9 mouse cellular contexts compared by ENCODE assay signal in genomic region chr13:115287371-115287770, GRCm38 (mm10).
DNase-seq lines count a peak whose midpoint lies in the region; ATAC-seq and TF ChIP-seq lines count a peak whose summit lies in the region.
"Had no signal": no experiment of that assay in that cellular context is flagged by ENCODE, and none has a peak within 500 bp of the region (broad histone marks: within the 10 kb centered on the region; RNA-seq: fewer than 3 reads in every experiment).

No protein-coding gene starts in this region.

- H3K4me3 ChIP-seq in liver, postnatal 0 days (ENCODE audit: low read depth, low read length): no peak overlapping the region
- no peak overlapping the region for H3K4me3 ChIP-seq in liver, embryonic 11.5 days (ENCODE audit: low read depth, low read length)
- H3K4me3 ChIP-seq in midbrain, embryonic 14.5 days (replicated peaks; ENCODE audit: low read depth, low read length): no peak overlapping the region
- H3K4me3 ChIP-seq: embryonic facial prominence, embryonic 13.5 days had no signal

- no peak overlapping the region for H3K27ac ChIP-seq in liver, postnatal 0 days (ENCODE audit: low read depth)
- no peak overlapping the region for H3K27ac ChIP-seq in liver, embryonic 11.5 days (ENCODE audit: low read depth, low read length)
- H3K27ac ChIP-seq in midbrain, embryonic 14.5 days (replicated peaks; ENCODE audit: low read depth, low read length): no peak overlapping the region
- H3K27ac ChIP-seq: embryonic facial prominence, embryonic 13.5 days had no signal

- 34% methylated on average over 3 of the region's 3 CpGs for WGBS in liver, postnatal 0 days (ENCODE audit: insufficient replicate concordance)
- WGBS in liver, embryonic 11.5 days: 43% methylated on average over 3 of the region's 3 CpGs
- 39% methylated on average over 3 of the region's 3 CpGs for WGBS in midbrain, embryonic 14.5 days

- no peaks in the 10 kb centered on the region for H3K4me1 ChIP-seq in liver, postnatal 0 days (ENCODE audit: insufficient read depth)
- H3K4me1 ChIP-seq in liver, embryonic 11.5 days (replicated peaks; ENCODE audit: control insufficient read depth, insufficient read depth, low read length): no peaks in the 10 kb centered on the region
- H3K4me1 ChIP-seq in midbrain, embryonic 14.5 days (ENCODE audit: control insufficient read depth, insufficient read depth, low read length): no peaks in the 10 kb centered on the region
- H3K4me1 ChIP-seq: embryonic facial prominence, embryonic 13.5 days had no signal

- H3K27me3 ChIP-seq in liver, postnatal 0 days (ENCODE audit: insufficient read depth, low read length): no peaks in the 10 kb centered on the region
- H3K27me3 ChIP-seq in liver, embryonic 11.5 days (replicated peaks; ENCODE audit: control insufficient read depth, insufficient read depth, low read length): no peaks in the 10 kb centered on the region
- H3K27me3 ChIP-seq in midbrain, embryonic 14.5 days (ENCODE audit: control insufficient read depth, insufficient read depth, low read length): no peaks in the 10 kb centered on the region
- H3K27me3 ChIP-seq: embryonic facial prominence, embryonic 13.5 days had no signal

- TF ChIP-seq EP300 in liver, postnatal 0 days (IDR thresholded peaks at IDR 0.05; ENCODE audit: low read depth): no peak

- H3K36me3 ChIP-seq in liver, postnatal 0 days (replicated peaks; ENCODE audit: insufficient read depth, low read length): no peaks in the 10 kb centered on the region
- H3K36me3 ChIP-seq in liver, embryonic 11.5 days (ENCODE audit: control insufficient read depth, insufficient read depth, low read length): no peaks in the 10 kb centered on the region
- no peaks in the 10 kb centered on the region for H3K36me3 ChIP-seq in midbrain, embryonic 14.5 days (ENCODE audit: control insufficient read depth, insufficient read depth, low read length)
- H3K36me3 ChIP-seq: embryonic facial prominence, embryonic 13.5 days had no signal

- no peak for DNase-seq in frontal cortex, postnatal 25 days (ENCODE audit: low spot score in 2 of 2)
- no peak for DNase-seq in liver, postnatal 0 days
- DNase-seq in liver, embryonic 11.5 days (ENCODE audit: low spot score): no peak
- peak; percentile 83 for DNase-seq in embryo, embryonic 10.5 days (ENCODE audit: low spot score)
- peak; percentile 92 for DNase-seq in midbrain, embryonic 14.5 days
- no peak for DNase-seq in gastrocnemius, postnatal 25 days
- DNase-seq in frontal cortex, postnatal 10 days (ENCODE audit: low spot score in 2 of 2): no peak

- no peaks in the 10 kb centered on the region for H3K9me3 ChIP-seq in liver, postnatal 0 days (ENCODE audit: low read length)
- no peaks in the 10 kb centered on the region for H3K9me3 ChIP-seq in liver, embryonic 11.5 days (ENCODE audit: control insufficient read depth, low read length)
- no peaks in the 10 kb centered on the region for H3K9me3 ChIP-seq in midbrain, embryonic 14.5 days (ENCODE audit: control insufficient read depth, low read length)
- H3K9me3 ChIP-seq: embryonic facial prominence, embryonic 13.5 days had no signal

- H3K9ac ChIP-seq in liver, postnatal 0 days (replicated peaks): no peak overlapping the region
- no peak overlapping the region for H3K9ac ChIP-seq in liver, embryonic 11.5 days (ENCODE audit: low read depth, low read length)
- H3K9ac ChIP-seq in midbrain, embryonic 14.5 days (replicated peaks; ENCODE audit: low read length): no peak overlapping the region
- H3K9ac ChIP-seq: embryonic facial prominence, embryonic 13.5 days had no signal

- peak; percentile 95 for ATAC-seq in frontal cortex, adult (ENCODE audit: low TSS enrichment)
- no peak for ATAC-seq in liver, postnatal 0 days
- no peak for ATAC-seq in liver, embryonic 11.5 days (replicated peaks; ENCODE audit: low FRiP score)
- ATAC-seq in midbrain, embryonic 14.5 days (ENCODE audit: low FRiP score, low TSS enrichment): no peak; the same call in 1 of the 2 replicates

- peak; percentile 35 for TF ChIP-seq CTCF in liver, postnatal 0 days (IDR thresholded peaks at IDR 0.05; ENCODE audit: low read depth)

- H3K4me2 ChIP-seq in liver, postnatal 0 days (ENCODE audit: low read depth, low read length): no peak overlapping the region
- H3K4me2 ChIP-seq in liver, embryonic 11.5 days: no peak overlapping the region
- H3K4me2 ChIP-seq in midbrain, embryonic 14.5 days (ENCODE audit: low read length): no peak overlapping the region
- H3K4me2 ChIP-seq: embryonic facial prominence, embryonic 13.5 days had no signal

Comparison
In these comparisons a context has a peak if more than half of its experiments do, and no peak if none do; other contexts are left out.
1. DNase-seq: peak in embryo, embryonic 10.5 days (single experiment) and midbrain, embryonic 14.5 days (single experiment); none in frontal cortex, postnatal 25 days (0 of 2), liver, postnatal 0 days (single experiment), liver, embryonic 11.5 days (single experiment), gastrocnemius, postnatal 25 days (single experiment) and frontal cortex, postnatal 10 days (0 of 2).